Mouse (Mus musculus) lung, embryonic 14.5 days (tissue): Measurements from ENCODE around the gene BC029722. TPM values are rescaled to one million over a fixed set of nuclear protein-coding genes. Genes with fewer than 3 reads are reported as not detected.

ENCODE experiments used
- ATAC-seq: fragments of 200-750 bp; cut with Nextera tagmentation; 2 replicates; pipeline ENCODE4 v1.8.0; 2017; ENCODE audit warnings: mild to moderate bottlenecking, moderate TSS enrichment, moderate library complexity; ENCODE audit not compliant: insufficient read depth
- DNase-seq: peaks from one replicate; pipeline ENCODE4 v3.0.0-alpha.2; 2015
- H3K27ac ChIP-seq: fragments of 300-500 bp; sonication (generic); 2 replicates; pipeline ENCODE4 v1.5.1; 2014; ENCODE audit warnings: low read depth, mild to moderate bottlenecking, moderate library complexity
- H3K27me3 ChIP-seq: fragments of 300-500 bp; sonication (generic); 2 replicates; pipeline ENCODE4 v1.6.1; 2014; ENCODE audit warnings: low read length, control low read depth; ENCODE audit not compliant: insufficient read depth
- H3K36me3 ChIP-seq: fragments of 300-500 bp; sonication (generic); 2 replicates; pipeline ENCODE4 v1.6.1; 2014; ENCODE audit warnings: control low read depth; ENCODE audit not compliant: insufficient read depth
- H3K4me1 ChIP-seq: fragments of 300-500 bp; sonication (generic); 2 replicates; pipeline ENCODE4 v1.6.1; 2014; ENCODE audit warnings: antibody characterized with exemption, control low read depth; ENCODE audit not compliant: insufficient read depth
- H3K4me2 ChIP-seq: fragments of 300-500 bp; sonication (generic); 2 replicates; pipeline ENCODE4 v1.6.1; 2014; ENCODE audit warnings: mild to moderate bottlenecking
- H3K4me3 ChIP-seq: fragments of 300-500 bp; sonication (generic); 2 replicates; pipeline ENCODE4 v1.5.1; 2014; ENCODE audit warnings: low read depth, low read length
- H3K9ac ChIP-seq: fragments of 300-500 bp; sonication (generic); 2 replicates; pipeline ENCODE4 v1.6.1; 2014
- H3K9me3 ChIP-seq: fragments of 300-500 bp; sonication (generic); 2 replicates; pipeline ENCODE4 v1.6.1; 2016; ENCODE audit warnings: low read depth, low read length, control low read depth
- CTCF ChIP-seq: IDR thresholded peaks from 2 replicates; pipeline ENCODE4 v1.5.1; 2016; ENCODE audit warnings: antibody characterized with exemption, low read depth
- WGBS: fragments of 180-500 bp; shearing (Covaris S2); extraction: QIAGEN DNeasy Blood & Tissue Kit; methylation state at CpG from one replicate; pipeline ENCODE4 v1.1.7; 2014; 5-methylcytosine and 5-hydroxymethylcytosine counted together
- polyA plus RNA-seq: library from polyadenylated mRNA; unstranded; fragments of >200 nt; fragmentation: Nextera tagmentation; extraction: Ambion mirVana; gene quantifications from 2 replicates; pipeline ENCODE4 v1.2.1, GENCODE M21; 2014

The BC029722 gene
- polyA plus RNA-seq, 1 experiment from 2014 or later = 8.9 TPM

- Histone ChIP-seq H3K27me3 (no peaks in the 10 kb centered on the region), H3K9me3 (no peaks in the 10 kb centered on the region), H3K36me3 (no peaks in the 10 kb centered on the region), H3K4me2 (no peak overlapping the region), H3K9ac (no peak overlapping the region), H3K27ac (no peak overlapping the region), H3K4me1 (no peaks in the 10 kb centered on the region; the same call in 1 of the 2 replicates), H3K4me3 (no peak overlapping the region)
- peak; percentile 48 for TF ChIP-seq CTCF
- WGBS = 51% methylated on average over 9 of the region's 9 CpGs
- ATAC-seq = no peak
- DNase-seq = peak; percentile 34
Measured at GRCm38 (mm10) chr2:155831302-155831701, 12.1 kb upstream of the BC029722 start.

- no peak for ATAC-seq
- WGBS = 87% methylated on average over 8 of the region's 8 CpGs
- no peaks in the 10 kb centered on the region for H3K36me3 ChIP-seq
- no peak for DNase-seq
- no peaks in the 10 kb centered on the region for H3K9me3 ChIP-seq
- no peak overlapping the region for H3K4me2 ChIP-seq
- TF ChIP-seq CTCF = no peak
- no peak overlapping the region for H3K27ac ChIP-seq
- H3K9ac ChIP-seq = no peak overlapping the region
- H3K4me3 ChIP-seq = no peak overlapping the region
- no peaks in the 10 kb centered on the region for H3K27me3 ChIP-seq
- H3K4me1 ChIP-seq = no peaks in the 10 kb centered on the region; the same call in 1 of the 2 replicates
Measured at GRCm38 (mm10) chr2:155830841-155831240, 11.6 kb upstream of the BC029722 start.

GRCm38 (mm10) chr2:155826630-155827424 lies 7.6 kb upstream of the BC029722 start, which contains the start of gene Eif6:
Gene Eif6 (minus strand): TSS chr2:155826925.
- Histone ChIP-seq H3K4me1 (no peaks in the 10 kb centered on the region; the same call in 1 of the 2 replicates), H3K9ac (peak within 1 kb of the TSS; percentile 80), H3K9me3 (no peaks in the 10 kb centered on the region), H3K27ac (peak within 1 kb of the TSS; percentile 82), H3K36me3 (peaks cover 20% of the 10 kb centered on the region), H3K27me3 (no peaks in the 10 kb centered on the region), H3K4me3 (peak within 1 kb of the TSS; percentile 88), H3K4me2 (peak within 1 kb of the TSS; percentile 83)
- DNase-seq = peak; percentile 96
- peak; percentile 97 for ATAC-seq
- WGBS = 2% methylated on average over 27 of the region's 27 CpGs
- no peak for TF ChIP-seq CTCF

GRCm38 (mm10) chr2:155825904-155826629 lies 6.8 kb upstream of the BC029722 start:
- no peaks in the 10 kb centered on the region for H3K9me3 ChIP-seq
- peak overlapping the region; percentile 82 for H3K27ac ChIP-seq
- peak; percentile 14 for DNase-seq
- H3K4me3 ChIP-seq = peak overlapping the region; percentile 88
- no peak for TF ChIP-seq CTCF
- WGBS = 1% methylated on average over 52 of the region's 52 CpGs
- H3K9ac ChIP-seq = peak overlapping the region; percentile 80
- H3K27me3 ChIP-seq = no peaks in the 10 kb centered on the region
- H3K4me1 ChIP-seq = no peaks in the 10 kb centered on the region; the same call in 1 of the 2 replicates
- H3K4me2 ChIP-seq = peak overlapping the region; percentile 83
- ATAC-seq = 0 out of 2 replicates have a peak, but pooled peaks have one; percentile 0
- peaks cover 27% of the 10 kb centered on the region for H3K36me3 ChIP-seq

GRCm38 (mm10) chr2:155823722-155824121 lies 4.5 kb upstream of the BC029722 start:
- H3K4me3 ChIP-seq = no peak overlapping the region
- TF ChIP-seq CTCF = no peak
- WGBS = 98% methylated on average over 8 of the region's 8 CpGs

GRCm38 (mm10) chr2:155820779-155821178 lies 1.6 kb upstream of the BC029722 start:
- no peak overlapping the region for H3K4me2 ChIP-seq
- WGBS = 89% methylated on average over 5 of the region's 5 CpGs
- H3K9ac ChIP-seq = no peak overlapping the region
- H3K4me3 ChIP-seq = no peak overlapping the region
- H3K27ac ChIP-seq = no peak overlapping the region
- DNase-seq (no peak), ATAC-seq (no peak)
- H3K27me3 ChIP-seq = no peaks in the 10 kb centered on the region
- no peaks in the 10 kb centered on the region for H3K4me1 ChIP-seq
- TF ChIP-seq CTCF = no peak
- H3K36me3 ChIP-seq = peaks cover 45% of the 10 kb centered on the region
- no peaks in the 10 kb centered on the region for H3K9me3 ChIP-seq

More at GRCm38 (mm10) chr2:155823722-155824121, 4.5 kb upstream of the BC029722 start:
- Histone ChIP-seq H3K9me3 (no peaks in the 10 kb centered on the region), H3K4me2 (no peak overlapping the region), H3K9ac (no peak overlapping the region), H3K4me1 (no peaks in the 10 kb centered on the region; the same call in 1 of the 2 replicates), H3K27ac (no peak overlapping the region), H3K36me3 (peaks cover 45% of the 10 kb centered on the region), H3K27me3 (no peaks in the 10 kb centered on the region)
- ATAC-seq (no peak), DNase-seq (no peak)
